Mouse (Mus musculus): ENCODE data around the gene Spry1. TPM values are rescaled to one million over a fixed set of nuclear protein-coding genes. Genes with fewer than 3 reads are reported as not detected.
"Not testable (repeated sequence)": the region's sequence is repeated elsewhere in the genome, so short reads cannot be mapped to it uniquely, and the experiment has no call there.

The Spry1 gene
- 17.9 and 18.4 TPM in 2 replicates for polyA plus RNA-seq (2016; fragmentation: Nextera tagmentation; extraction: Ambion mirVana)

DNA sequence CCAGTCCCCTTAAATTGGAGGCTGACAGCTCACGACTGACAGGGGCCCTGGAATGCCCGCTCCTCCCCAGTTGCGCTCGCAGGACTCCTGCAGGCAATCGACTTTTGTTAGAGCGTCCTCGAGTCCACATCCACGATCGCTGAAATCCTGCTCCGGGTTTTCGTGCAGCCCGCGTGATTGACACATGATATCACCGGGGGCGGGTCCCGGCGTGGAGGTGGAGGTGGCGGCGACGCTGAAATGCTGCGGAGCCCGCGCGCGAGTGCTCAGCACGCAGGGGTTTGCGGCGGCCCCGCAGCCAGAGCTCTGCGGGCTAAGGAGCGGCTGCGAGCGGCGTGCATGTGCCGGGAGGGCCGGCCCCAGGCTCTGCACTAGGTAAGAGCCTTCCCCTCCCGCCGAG, at the start of gene Spry1:
Spry1 (plus strand) TSS at position 258 of the 400 bp plus-strand sequence.
- peak within 1 kb of the TSS; percentile 87 for H3K4me3 ChIP-seq
- peaks cover 22% of the 10 kb centered on the region for H3K36me3 ChIP-seq (replicated peaks)
- peak within 1 kb of the TSS; percentile 92 for H3K27ac ChIP-seq (replicated peaks)
- no peaks in the 10 kb centered on the region for H3K9me3 ChIP-seq
- DNase-seq (ENCODE audit: low spot score) = peak; percentile 97
- H3K4me1 ChIP-seq = peaks cover 34% of the 10 kb centered on the region
- WGBS = under 1% methylated on average over 38 of the region's 38 CpGs
- 0 out of 2 replicates have a peak, but pooled peaks cover 9% of the 10 kb centered on the region for H3K27me3 ChIP-seq (replicated peaks; ENCODE audit: low read depth, poor library complexity, severe bottlenecking)

DNA sequence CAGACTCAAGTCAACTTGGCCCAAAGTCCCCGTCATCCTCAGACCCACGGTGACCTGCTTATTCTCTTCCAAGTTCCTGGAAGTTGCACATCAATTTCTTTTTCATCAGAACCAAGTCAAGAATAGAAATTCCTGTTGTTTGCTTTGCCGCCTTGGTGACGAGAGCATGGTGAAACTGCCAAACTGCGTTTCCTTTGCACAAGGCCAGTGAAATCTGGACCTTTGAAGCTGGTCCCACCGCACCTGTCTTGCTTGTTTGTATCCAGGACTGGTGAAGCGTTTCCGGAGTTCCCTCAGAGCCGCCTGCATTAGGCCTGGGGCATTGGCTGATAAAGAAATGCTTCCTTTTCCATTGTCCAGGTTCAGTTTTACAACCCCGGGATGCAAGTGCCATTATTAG, 44.0 kb upstream of the Spry1 start:
- Histone ChIP-seq H3K27ac (replicated peaks) (peak overlapping the region; percentile 63), H3K4me3 (no peak overlapping the region)
- WGBS = 78% methylated on average over 10 of the region's 10 CpGs

DNA sequence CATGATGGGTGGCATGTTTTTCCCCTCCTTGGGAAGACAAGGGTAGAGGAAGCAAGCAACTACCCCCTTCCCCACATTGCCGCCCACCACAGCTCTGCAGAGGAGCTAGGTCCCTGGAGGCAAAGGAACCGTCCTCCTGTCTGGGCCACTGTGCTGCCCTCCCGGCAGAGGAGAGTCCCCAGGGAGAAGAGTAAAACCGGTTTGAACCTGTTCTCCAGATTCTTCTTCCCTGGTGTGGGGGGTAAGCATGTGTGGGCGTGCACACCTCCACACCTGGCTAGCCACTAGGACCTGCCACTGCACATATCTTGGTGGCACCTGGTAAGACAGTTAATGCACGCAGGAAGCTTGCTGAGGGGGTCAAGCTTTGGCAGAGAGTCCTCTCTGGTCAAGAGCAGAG, 43.2 kb upstream of the Spry1 start:
- 49% methylated on average over 6 of the region's 6 CpGs for WGBS
- peak; percentile 20 for DNase-seq (ENCODE audit: low spot score)
- H3K36me3 ChIP-seq (replicated peaks) = no peaks in the 10 kb centered on the region
- peaks cover 20% of the 10 kb centered on the region for H3K4me1 ChIP-seq
- H3K27ac ChIP-seq (replicated peaks) = peak overlapping the region; percentile 63
- H3K9me3 ChIP-seq = no peaks in the 10 kb centered on the region
- no peaks in the 10 kb centered on the region for H3K27me3 ChIP-seq (replicated peaks; ENCODE audit: low read depth, poor library complexity, severe bottlenecking)
- no peak overlapping the region for H3K4me3 ChIP-seq

More for the DNA sequence above, 44.0 kb upstream of the Spry1 start:
- H3K4me1 ChIP-seq = peaks cover 20% of the 10 kb centered on the region
- DNase-seq (ENCODE audit: low spot score) = no peak
- H3K27me3 ChIP-seq (replicated peaks; ENCODE audit: low read depth, poor library complexity, severe bottlenecking) = no peaks in the 10 kb centered on the region
- H3K9me3 ChIP-seq = 0 out of 2 replicates have a peak, but pooled peaks cover under 1% of the 10 kb centered on the region
- no peaks in the 10 kb centered on the region for H3K36me3 ChIP-seq (replicated peaks)

DNA sequence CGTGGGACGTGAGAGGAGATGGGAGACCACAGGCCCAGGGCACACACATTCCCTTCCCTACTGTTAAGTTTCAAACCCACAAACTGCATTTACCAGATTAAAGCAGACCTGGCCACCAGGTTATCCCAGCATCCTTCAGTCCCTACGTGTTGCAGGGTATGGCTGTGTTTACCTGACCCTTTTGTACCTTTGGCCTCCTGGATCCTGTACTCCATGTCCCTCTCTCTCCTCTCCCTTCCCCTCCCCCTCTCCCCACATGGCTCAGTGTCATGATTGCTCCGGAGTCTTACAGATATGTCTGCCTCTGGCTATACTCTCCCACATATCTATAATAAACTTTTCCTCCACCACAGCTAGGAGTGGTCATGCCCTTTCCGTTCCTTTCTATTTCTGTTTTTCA, 42.5 kb upstream of the Spry1 start:
- 70% methylated on average over 5 of the region's 5 CpGs for WGBS
- peaks cover 20% of the 10 kb centered on the region for H3K4me1 ChIP-seq
- H3K27me3 ChIP-seq (replicated peaks; ENCODE audit: low read depth, poor library complexity, severe bottlenecking) = no peaks in the 10 kb centered on the region
- H3K36me3 ChIP-seq (replicated peaks) = no peaks in the 10 kb centered on the region
- no peak overlapping the region for H3K4me3 ChIP-seq
- peak overlapping the region; percentile 63 for H3K27ac ChIP-seq (replicated peaks)
- no peak for DNase-seq (ENCODE audit: low spot score)
- H3K9me3 ChIP-seq = no peaks in the 10 kb centered on the region

DNA sequence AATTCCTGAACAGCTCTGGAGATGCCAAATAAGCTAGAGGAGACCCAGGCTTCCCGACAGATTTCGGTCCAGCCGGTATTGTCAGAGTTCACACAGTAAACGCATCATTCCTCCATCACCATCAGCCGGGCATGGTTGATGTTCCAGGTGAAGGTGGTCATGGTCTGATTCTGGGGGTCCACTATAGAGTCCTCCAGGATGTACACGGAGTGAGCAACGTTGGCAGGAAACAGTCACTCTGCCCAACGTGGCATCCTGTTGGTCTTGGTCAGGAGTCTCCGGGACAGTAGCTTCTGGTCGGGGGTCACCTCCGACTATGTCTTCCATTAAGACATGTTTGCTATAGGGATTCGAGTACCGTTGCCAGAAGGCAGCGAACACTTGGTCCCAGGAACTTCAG, 40.1 kb upstream of the Spry1 start:
- H3K4me3 ChIP-seq; H3K9me3 ChIP-seq; H3K36me3 ChIP-seq (replicated peaks); H3K27me3 ChIP-seq (replicated peaks; ENCODE audit: low read depth, poor library complexity, severe bottlenecking); H3K27ac ChIP-seq (replicated peaks); DNase-seq (ENCODE audit: low spot score): not testable (repeated sequence)
- WGBS = 94% methylated on average over 14 of the region's 14 CpGs
- peaks cover 20% of the 10 kb centered on the region for H3K4me1 ChIP-seq

DNA sequence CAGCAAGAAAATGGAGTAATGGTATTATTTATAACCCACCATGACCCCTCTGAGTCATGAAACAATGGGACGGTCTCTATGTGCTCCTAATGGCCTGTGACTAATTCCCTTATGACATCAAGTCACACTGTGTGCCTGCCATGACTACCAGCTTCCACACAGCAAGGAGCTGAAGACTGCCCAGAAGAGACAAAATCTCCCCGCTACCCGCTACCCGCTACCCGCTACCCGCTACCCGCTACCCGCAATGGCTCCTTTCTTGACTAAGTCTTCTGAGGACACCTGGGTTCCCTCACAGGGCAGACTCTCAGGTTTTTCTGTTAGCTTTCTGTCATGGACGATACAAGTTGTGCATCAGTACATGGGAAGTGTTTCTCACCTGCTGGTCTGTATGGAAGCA, 37.4 kb upstream of the Spry1 start:
- Histone ChIP-seq H3K9me3 (peaks cover 3% of the 10 kb centered on the region; the same call in 1 of the 2 replicates), H3K36me3 (replicated peaks) (no peaks in the 10 kb centered on the region), H3K4me3 (no peak overlapping the region), H3K27me3 (replicated peaks; ENCODE audit: low read depth, poor library complexity, severe bottlenecking) (no peaks in the 10 kb centered on the region), H3K4me1 (peaks cover 13% of the 10 kb centered on the region), H3K27ac (replicated peaks) (no peak overlapping the region)
- no peak for DNase-seq (ENCODE audit: low spot score)
- 95% methylated on average over 9 of the region's 9 CpGs for WGBS

DNA sequence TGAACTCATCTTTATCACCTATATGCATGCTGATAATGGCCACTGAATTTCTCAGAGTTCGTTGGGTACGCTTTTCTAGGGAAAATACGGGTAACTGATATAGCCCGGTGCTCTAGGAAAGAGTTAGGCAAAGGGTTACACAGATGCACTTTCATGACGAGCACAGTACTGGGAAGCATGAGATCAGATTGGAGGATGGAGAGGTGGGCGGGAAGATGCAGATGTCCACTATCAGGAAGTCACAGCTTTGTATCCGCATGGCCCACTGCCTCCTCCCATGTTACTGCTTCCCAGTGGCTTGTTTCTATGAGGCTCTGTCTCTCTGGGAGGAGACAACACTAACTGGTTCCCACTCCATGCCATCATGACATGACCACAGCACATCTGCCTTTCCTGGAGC, 36.9 kb upstream of the Spry1 start:
- H3K4me3 ChIP-seq = no peak overlapping the region
- H3K36me3 ChIP-seq (replicated peaks) = no peaks in the 10 kb centered on the region
- peaks cover 3% of the 10 kb centered on the region; the same call in 1 of the 2 replicates for H3K9me3 ChIP-seq
- H3K4me1 ChIP-seq = peaks cover 11% of the 10 kb centered on the region
- no peak overlapping the region for H3K27ac ChIP-seq (replicated peaks)
- WGBS = 86% methylated on average over 7 of the region's 7 CpGs
- DNase-seq (ENCODE audit: low spot score) = no peak
- H3K27me3 ChIP-seq (replicated peaks; ENCODE audit: low read depth, poor library complexity, severe bottlenecking) = no peaks in the 10 kb centered on the region

DNA sequence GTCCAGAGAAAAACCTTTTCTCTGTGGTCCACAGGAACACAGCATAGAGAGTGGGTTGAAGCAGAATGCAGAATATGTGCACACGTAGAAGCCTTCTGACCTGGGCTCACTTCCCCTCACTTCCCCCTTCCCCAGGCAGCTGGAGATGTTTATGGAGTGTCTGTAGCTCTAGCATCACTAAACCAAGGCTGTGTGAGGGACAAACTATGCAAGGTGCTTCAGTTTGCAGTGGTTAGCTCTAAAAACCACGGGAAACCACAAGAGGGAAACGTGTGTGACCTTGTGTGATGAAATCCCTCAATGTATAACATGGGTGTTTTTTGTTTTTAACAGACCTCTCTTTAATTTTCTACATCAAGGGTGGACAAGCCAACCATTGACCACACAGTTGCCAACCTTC, 36.2 kb upstream of the Spry1 start:
- 88% methylated on average over 3 of the region's 3 CpGs for WGBS
- no peak for DNase-seq (ENCODE audit: low spot score)
- no peak overlapping the region for H3K27ac ChIP-seq (replicated peaks)

DNA sequence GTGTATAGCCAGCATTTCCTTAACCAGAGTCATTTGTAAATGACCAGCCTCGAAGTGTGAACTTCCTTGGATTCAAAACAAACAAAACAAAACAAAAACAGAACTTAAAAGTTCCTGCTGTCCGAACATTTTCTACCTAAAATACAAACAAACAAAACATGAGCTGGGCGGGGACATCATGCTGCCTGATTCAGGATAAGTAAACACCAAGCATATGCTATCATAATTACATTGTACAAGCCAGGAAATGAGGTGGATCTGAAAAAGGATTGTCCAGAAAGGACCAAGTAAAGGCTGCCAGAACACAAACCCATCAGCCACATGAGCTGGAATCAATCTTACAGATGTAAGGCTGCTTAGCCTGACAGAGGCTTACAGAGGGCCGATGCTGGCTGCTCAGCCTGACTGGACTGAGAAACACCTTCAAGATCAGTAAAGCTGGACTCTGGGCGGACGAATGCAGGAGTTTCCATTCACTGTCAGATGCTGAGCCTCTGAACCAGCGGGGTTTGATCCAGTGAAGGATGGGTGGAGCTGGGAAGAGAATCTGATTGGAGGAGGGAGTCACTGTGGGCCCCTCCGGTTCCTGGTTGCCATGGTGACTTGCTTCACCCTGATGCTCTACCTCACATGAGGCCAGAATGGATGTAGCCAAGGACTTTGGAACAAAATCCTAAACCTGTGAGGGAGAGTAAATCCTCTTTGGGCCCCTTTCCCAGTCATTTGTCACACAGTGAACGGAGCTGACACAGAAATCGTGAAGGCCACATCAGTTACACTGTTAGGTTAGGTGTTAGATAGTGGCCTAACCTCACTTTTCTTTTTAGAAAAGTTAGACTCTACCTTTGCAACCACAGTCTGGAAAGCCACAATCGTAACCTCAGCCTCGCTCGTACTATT, 34.5 kb upstream of the Spry1 start:
- Histone ChIP-seq H3K36me3 (replicated peaks) (no peaks in the 10 kb centered on the region), H3K4me3 (no peak overlapping the region), H3K4me1 (peaks cover 11% of the 10 kb centered on the region), H3K9me3 (peaks cover 3% of the 10 kb centered on the region; the same call in 1 of the 2 replicates), H3K27ac (replicated peaks) (no peak overlapping the region), H3K27me3 (replicated peaks; ENCODE audit: low read depth, poor library complexity, severe bottlenecking) (no peaks in the 10 kb centered on the region)
- WGBS = 72% methylated on average over 13 of the region's 13 CpGs
- DNase-seq (ENCODE audit: low spot score) = no peak

More for the DNA sequence above, 36.2 kb upstream of the Spry1 start:
- H3K4me3 ChIP-seq = no peak overlapping the region
- H3K9me3 ChIP-seq = peaks cover 3% of the 10 kb centered on the region; the same call in 1 of the 2 replicates
- H3K27me3 ChIP-seq (replicated peaks; ENCODE audit: low read depth, poor library complexity, severe bottlenecking) = no peaks in the 10 kb centered on the region
- peaks cover 11% of the 10 kb centered on the region for H3K4me1 ChIP-seq
- H3K36me3 ChIP-seq (replicated peaks) = no peaks in the 10 kb centered on the region

DNA sequence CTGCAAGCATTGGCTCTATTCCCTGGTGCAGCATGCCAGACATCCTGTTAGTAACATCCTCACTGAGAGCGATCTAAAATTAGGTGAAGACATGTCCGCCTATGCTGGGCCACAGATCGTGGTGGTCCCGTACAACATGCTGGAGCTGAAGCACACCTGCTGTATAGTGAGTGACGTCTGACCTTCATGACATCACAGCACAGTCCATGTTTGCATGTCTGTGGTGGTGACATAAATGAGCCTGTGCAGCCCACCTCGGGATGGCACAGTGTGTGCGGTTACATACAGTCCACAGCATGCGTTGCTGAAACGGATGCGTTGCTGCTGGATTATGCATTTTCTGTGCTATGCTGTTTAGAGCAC, 33.9 kb upstream of the Spry1 start:
- WGBS = 92% methylated on average over 10 of the region's 10 CpGs
- H3K9me3 ChIP-seq = peaks cover 3% of the 10 kb centered on the region; the same call in 1 of the 2 replicates
- no peak overlapping the region for H3K4me3 ChIP-seq
- no peak overlapping the region for H3K27ac ChIP-seq (replicated peaks)
- H3K36me3 ChIP-seq (replicated peaks) = no peaks in the 10 kb centered on the region
- H3K27me3 ChIP-seq (replicated peaks; ENCODE audit: low read depth, poor library complexity, severe bottlenecking) = no peaks in the 10 kb centered on the region
- peaks cover 11% of the 10 kb centered on the region for H3K4me1 ChIP-seq
- no peak for DNase-seq (ENCODE audit: low spot score)

DNA sequence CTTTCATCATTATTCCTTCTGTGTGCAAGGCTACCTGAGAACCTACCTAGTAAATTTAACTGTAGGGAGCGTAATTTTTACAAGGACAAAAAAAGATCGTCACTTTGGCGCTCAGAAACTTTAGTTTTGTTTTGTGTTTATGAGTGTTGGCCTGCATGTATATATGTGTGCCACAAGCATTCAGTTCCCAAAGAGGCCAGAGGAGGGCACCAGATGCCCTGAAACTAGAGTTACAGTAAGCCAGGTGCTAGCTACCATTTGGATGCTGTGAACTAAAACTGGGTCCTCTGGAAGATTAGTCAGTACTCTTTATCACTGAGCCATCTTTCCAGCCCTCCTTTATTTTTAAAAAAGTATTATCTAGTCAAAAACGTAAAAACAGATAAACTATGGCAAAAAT, 30.8 kb upstream of the Spry1 start:
- Histone ChIP-seq H3K36me3 (replicated peaks) (no peaks in the 10 kb centered on the region), H3K27me3 (replicated peaks; ENCODE audit: low read depth, poor library complexity, severe bottlenecking) (no peaks in the 10 kb centered on the region), H3K4me3 (no peak overlapping the region), H3K9me3 (peaks cover 3% of the 10 kb centered on the region; the same call in 1 of the 2 replicates), H3K4me1 (peaks cover 21% of the 10 kb centered on the region), H3K27ac (replicated peaks) (no peak overlapping the region)
- DNase-seq (ENCODE audit: low spot score) = no peak
- 86% methylated on average over 4 of the region's 4 CpGs for WGBS

DNA sequence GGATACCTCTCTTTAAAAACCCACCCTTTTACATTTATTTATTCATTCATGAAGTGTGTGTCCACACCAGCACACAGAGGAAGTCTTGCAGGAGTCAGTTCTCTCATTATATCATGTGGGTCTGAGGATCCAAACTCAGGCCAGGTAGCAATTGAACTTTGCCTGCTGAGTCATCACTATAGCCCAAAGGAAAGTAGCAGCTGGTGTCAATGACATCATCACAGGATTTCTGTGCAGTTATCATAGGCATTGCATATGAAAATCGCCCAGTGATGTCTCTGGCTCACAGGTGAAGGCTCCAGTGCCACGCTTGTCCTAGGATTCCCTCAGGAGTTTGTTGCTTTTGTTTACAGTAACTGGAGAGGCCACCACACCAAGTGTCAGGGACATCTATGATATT, 29.1 kb upstream of the Spry1 start:
- peaks cover 25% of the 10 kb centered on the region for H3K4me1 ChIP-seq
- H3K27ac ChIP-seq (replicated peaks) = no peak overlapping the region
- no peaks in the 10 kb centered on the region for H3K27me3 ChIP-seq (replicated peaks; ENCODE audit: low read depth, poor library complexity, severe bottlenecking)
- no peak for DNase-seq (ENCODE audit: low spot score)
- H3K36me3 ChIP-seq (replicated peaks) = no peaks in the 10 kb centered on the region
- no peak overlapping the region for H3K4me3 ChIP-seq
- peaks cover 3% of the 10 kb centered on the region; the same call in 1 of the 2 replicates for H3K9me3 ChIP-seq
- WGBS = 90% methylated on average over 2 of the region's 2 CpGs

DNA sequence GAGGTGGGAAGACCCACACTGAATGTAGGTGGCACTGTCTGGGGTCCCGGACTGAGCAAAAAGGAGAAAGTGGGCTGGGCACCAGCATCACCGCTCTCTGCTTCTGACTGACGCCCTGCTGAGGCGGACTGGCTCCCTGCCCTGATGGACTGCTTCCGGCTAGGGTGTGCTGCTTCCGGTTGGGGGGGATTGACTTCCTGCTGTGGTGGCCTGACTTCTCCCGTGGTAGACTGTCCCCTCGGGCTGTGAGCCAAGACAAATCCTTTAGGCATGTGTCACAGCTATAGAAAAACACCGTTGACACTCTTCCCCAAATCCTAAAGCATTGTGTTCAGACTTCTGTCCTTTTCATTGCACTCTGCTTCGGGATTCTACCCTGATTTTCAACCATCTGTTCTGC, 26.0 kb upstream of the Spry1 start:
- peaks cover 35% of the 10 kb centered on the region for H3K4me1 ChIP-seq
- WGBS = 68% methylated on average over 10 of the region's 10 CpGs

More for the DNA sequence above, 26.0 kb upstream of the Spry1 start:
- no peak for DNase-seq (ENCODE audit: low spot score)
- Histone ChIP-seq H3K4me3 (no peak overlapping the region), H3K27me3 (replicated peaks; ENCODE audit: low read depth, poor library complexity, severe bottlenecking) (0 out of 2 replicates have a peak, but pooled peaks cover 4% of the 10 kb centered on the region), H3K27ac (replicated peaks) (no peak overlapping the region; the same call in 1 of the 2 replicates), H3K9me3 (no peaks in the 10 kb centered on the region), H3K36me3 (replicated peaks) (no peaks in the 10 kb centered on the region)
